Mouse (Mus musculus) neural tube, embryonic 11.5 days (tissue): Measurements from ENCODE around the gene Sco1. TPM values are rescaled to one million over a fixed set of nuclear protein-coding genes. Genes with fewer than 3 reads are reported as not detected.

Source experiments
- ATAC-seq: fragments of 200-750 bp; cut with Nextera tagmentation; 2 replicates; pipeline ENCODE4 v1.8.0; 2017; ENCODE audit warnings: moderate number of reproducible peaks, mild to moderate bottlenecking, moderate TSS enrichment, moderate library complexity; ENCODE audit not compliant: insufficient read depth, low FRiP score, low TSS enrichment
- DNase-seq: peaks from one replicate; pipeline ENCODE4 v3.0.0-alpha.2; 2015; ENCODE audit warnings: low spot score
- H3K27ac ChIP-seq: fragments of 300-500 bp; sonication (generic); 2 replicates; pipeline ENCODE4 v1.5.1; 2014; ENCODE audit warnings: low read depth, mild to moderate bottlenecking, low read length
- H3K27me3 ChIP-seq: fragments of 300-500 bp; sonication (generic); 2 replicates; pipeline ENCODE4 v1.6.1; 2014; ENCODE audit warnings: mild to moderate bottlenecking, low read length, mixed read lengths; ENCODE audit not compliant: control insufficient read depth, insufficient read depth
- H3K36me3 ChIP-seq: fragments of 300-500 bp; sonication (generic); 2 replicates; pipeline ENCODE4 v1.6.1; 2014; ENCODE audit warnings: mild to moderate bottlenecking, low read length, moderate library complexity, mixed read lengths; ENCODE audit not compliant: control insufficient read depth, insufficient read depth
- H3K4me1 ChIP-seq: fragments of 300-500 bp; sonication (generic); 2 replicates; pipeline ENCODE4 v1.6.1; 2014; ENCODE audit warnings: low read length, mixed read lengths; ENCODE audit not compliant: control insufficient read depth, insufficient read depth
- H3K4me2 ChIP-seq: fragments of 300-500 bp; sonication (generic); 2 replicates; pipeline ENCODE4 v1.6.1; 2014; ENCODE audit warnings: low read depth, mild to moderate bottlenecking, moderate library complexity
- H3K4me3 ChIP-seq: fragments of 300-500 bp; sonication (generic); 2 replicates; pipeline ENCODE4 v1.5.1; 2014; ENCODE audit warnings: low read depth, low read length
- H3K9ac ChIP-seq: fragments of 300-500 bp; sonication (generic); 2 replicates; pipeline ENCODE4 v1.6.1; 2014; ENCODE audit warnings: mild to moderate bottlenecking, low read length
- H3K9me3 ChIP-seq: fragments of 300-500 bp; sonication (generic); 2 replicates; pipeline ENCODE4 v1.6.1; 2016; ENCODE audit warnings: low read length; ENCODE audit not compliant: control insufficient read depth
- WGBS: fragments of 180-500 bp; shearing (Covaris S2); extraction: QIAGEN DNeasy Blood & Tissue Kit; methylation state at CpG from one replicate; pipeline ENCODE4 v1.1.7; 2014; 5-methylcytosine and 5-hydroxymethylcytosine counted together
- polyA plus RNA-seq: library from polyadenylated mRNA; unstranded; fragments of >200 nt; fragmentation: Nextera tagmentation; extraction: Ambion mirVana; gene quantifications from 2 replicates; pipeline ENCODE4 v1.2.1, GENCODE M21; 2014

The Sco1 gene
- polyA plus RNA-seq, 1 experiment from 2014 or later, result 18.6 TPM

DNA sequence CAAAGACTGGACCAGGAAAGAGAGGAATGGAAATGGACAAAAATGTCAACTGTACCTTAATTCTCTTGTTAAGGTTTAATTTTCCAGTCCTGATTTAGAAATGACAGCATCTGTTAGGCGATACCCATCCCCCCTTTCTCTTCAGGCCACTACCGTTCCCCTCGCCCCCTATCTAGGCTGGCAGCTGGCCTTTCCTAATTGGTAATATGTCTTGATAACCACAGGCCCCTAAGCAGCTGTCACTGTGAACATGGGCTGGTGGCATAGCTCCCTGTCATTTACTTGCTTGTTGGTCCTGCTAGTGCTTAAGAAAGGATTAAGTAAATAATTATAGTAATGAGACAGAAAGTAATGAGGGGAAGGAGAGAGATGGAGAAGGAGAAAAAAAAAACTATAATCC, 25.0 kb downstream of the Sco1 start:
- WGBS, result 66% methylated on average over 3 of the region's 3 CpGs
- Histone ChIP-seq H3K27me3 (no peaks in the 10 kb centered on the region), H3K27ac (no peak overlapping the region), H3K4me3 (no peak overlapping the region), H3K4me1 (no peaks in the 10 kb centered on the region), H3K36me3 (no peaks in the 10 kb centered on the region), H3K4me2 (no peak overlapping the region), H3K9ac (no peak overlapping the region), H3K9me3 (no peaks in the 10 kb centered on the region)
- no peak for ATAC-seq
- no peak for DNase-seq

DNA sequence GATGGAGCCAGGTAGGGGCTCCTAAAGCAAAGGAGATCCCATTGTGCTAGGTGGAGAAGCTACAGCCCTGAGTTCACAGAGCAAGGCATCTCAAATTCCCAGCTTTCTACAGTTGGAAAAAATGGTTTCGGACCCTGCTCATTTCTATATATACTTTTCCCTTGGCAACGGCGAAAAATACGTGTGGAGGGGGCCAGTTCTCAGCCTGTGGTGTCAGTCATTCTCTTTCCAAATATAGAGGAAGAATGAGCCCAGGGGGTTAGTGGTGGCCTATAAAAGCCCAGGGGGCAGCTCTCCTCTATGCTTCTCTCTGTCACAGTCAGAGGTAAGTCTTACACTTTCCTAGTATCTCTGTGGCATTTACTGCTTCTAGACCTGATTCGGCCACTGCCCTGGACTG, 25.5 kb downstream of the Sco1 start, which contains the start of gene Myh3:
Myh3 (plus strand) TSS at position 301 of the 400 bp plus-strand sequence.
- no peak within 1 kb of the TSS for H3K9ac ChIP-seq
- H3K9me3 ChIP-seq, result no peaks in the 10 kb centered on the region
- no peaks in the 10 kb centered on the region for H3K27me3 ChIP-seq
- no peak for DNase-seq
- no peaks in the 10 kb centered on the region for H3K36me3 ChIP-seq
- no peak within 1 kb of the TSS for H3K27ac ChIP-seq
- H3K4me2 ChIP-seq, result no peak within 1 kb of the TSS
- ATAC-seq, result no peak
- no peak within 1 kb of the TSS for H3K4me3 ChIP-seq
- 90% methylated on average over 5 of the region's 5 CpGs for WGBS
- H3K4me1 ChIP-seq, result no peaks in the 10 kb centered on the region

DNA sequence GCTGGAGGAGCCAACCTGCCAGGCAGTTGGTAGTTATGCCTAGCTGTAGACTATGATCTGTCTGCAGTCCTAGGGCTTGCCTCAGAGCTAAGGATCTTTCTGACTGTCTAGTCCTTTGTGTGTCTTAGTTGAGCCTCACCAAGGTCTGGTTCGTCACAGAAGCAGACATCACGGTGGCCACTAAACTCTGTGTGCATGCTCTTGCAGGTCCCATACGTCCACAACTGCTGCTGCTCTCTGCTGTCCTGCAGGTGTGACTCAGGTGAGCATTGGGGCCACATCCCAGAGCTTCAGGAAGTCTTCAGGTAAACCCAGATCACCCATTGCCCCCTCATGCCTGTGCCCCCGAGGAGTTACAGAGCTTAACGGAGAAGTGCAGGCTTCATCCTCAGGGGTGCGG, 26.4 kb downstream of the Sco1 start:
- Histone ChIP-seq H3K4me1 (no peaks in the 10 kb centered on the region), H3K27ac (no peak overlapping the region), H3K27me3 (no peaks in the 10 kb centered on the region), H3K9me3 (no peaks in the 10 kb centered on the region), H3K9ac (no peak overlapping the region), H3K4me3 (no peak overlapping the region), H3K4me2 (no peak overlapping the region), H3K36me3 (no peaks in the 10 kb centered on the region)
- no peak for DNase-seq
- 92% methylated on average over 6 of the region's 6 CpGs for WGBS
- no peak for ATAC-seq

DNA sequence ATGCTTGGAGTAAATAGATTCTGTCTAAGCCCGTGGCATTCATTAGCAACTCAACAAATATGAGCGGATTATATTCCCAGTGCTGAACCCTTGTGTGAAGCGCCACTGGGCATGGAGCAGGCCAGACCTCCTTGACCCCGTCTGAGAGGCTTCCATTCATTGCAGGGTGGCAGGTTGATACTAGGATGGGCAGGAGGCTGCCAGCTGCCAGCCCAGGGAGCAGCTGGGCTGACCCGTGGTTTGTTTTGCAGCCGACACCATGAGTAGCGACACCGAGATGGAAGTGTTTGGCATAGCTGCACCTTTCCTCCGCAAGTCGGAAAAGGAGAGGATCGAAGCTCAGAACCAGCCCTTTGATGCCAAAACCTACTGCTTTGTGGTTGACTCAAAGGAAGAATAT, 27.3 kb downstream of the Sco1 start:
- 72% methylated on average over 11 of the region's 11 CpGs for whole genome bisulfite sequencing
- H3K4me1 ChIP-seq, result no peaks in the 10 kb centered on the region
- DNase-seq (no peak), ATAC-seq (no peak)
- H3K9me3 ChIP-seq, result no peaks in the 10 kb centered on the region
- no peaks in the 10 kb centered on the region for H3K36me3 ChIP-seq
- H3K27ac ChIP-seq, result no peak overlapping the region
- H3K27me3 ChIP-seq, result 0 out of 2 replicates have a peak, but pooled peaks cover under 1% of the 10 kb centered on the region
- no peak overlapping the region for H3K4me3 ChIP-seq
- H3K4me2 ChIP-seq, result no peak overlapping the region
- H3K9ac ChIP-seq, result no peak overlapping the region

DNA sequence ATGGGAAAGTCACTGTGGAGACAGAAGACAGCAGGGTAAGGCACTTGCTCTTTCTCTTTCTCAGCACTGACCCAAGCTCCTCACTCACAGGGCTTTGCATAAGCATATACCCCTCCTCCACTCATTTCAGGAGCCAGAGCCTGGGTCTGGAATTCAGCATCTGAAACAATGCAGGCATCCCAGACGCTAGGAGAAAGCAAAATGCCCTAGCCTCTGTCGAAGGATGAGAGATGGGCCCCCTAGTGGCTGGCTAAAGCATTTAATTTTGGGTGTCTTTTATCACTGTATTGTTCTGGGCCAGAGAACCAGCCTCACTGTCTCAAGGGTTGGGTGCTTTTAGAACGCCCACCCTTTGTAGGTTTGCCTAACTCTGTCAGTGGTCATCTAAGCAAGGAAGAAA, 27.7 kb downstream of the Sco1 start:
- Histone ChIP-seq H3K27ac (no peak overlapping the region), H3K4me2 (no peak overlapping the region), H3K4me3 (no peak overlapping the region), H3K27me3 (0 out of 2 replicates have a peak, but pooled peaks cover 2% of the 10 kb centered on the region), H3K9ac (no peak overlapping the region), H3K4me1 (no peaks in the 10 kb centered on the region), H3K36me3 (no peaks in the 10 kb centered on the region), H3K9me3 (no peaks in the 10 kb centered on the region)
- peak; percentile 49 for ATAC-seq
- DNase-seq, result peak; percentile 77
- WGBS, result 4% methylated on average over 3 of the region's 3 CpGs

DNA sequence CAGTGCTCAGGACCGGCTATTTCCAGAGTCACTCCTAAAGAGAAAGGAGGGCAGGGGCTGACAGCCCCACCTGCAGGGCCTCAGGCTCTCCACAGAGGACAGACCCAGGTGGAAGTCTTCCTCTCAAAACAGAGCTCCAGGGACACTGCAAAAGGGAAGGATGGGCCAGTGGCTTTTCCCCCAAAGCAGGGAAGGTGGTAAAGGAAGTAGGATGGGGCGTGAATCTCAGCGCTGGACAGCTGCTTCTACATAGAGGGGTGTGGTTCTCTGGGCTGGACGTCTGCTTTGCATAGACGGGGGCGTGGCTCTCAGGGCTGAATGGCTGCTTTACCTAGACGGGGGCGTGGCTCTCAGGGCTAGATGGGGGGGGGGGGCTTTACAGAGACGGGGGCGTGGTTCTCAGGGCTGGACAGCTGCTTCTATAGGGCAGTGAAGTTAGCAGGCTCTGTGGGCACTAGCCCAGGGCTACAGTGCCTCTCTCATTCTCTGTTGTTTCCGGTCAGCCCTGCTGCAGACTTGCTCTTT, 28.7 kb downstream of the Sco1 start:
- DNase-seq, result peak; percentile 80
- Histone ChIP-seq H3K9ac (no peak overlapping the region), H3K4me1 (no peaks in the 10 kb centered on the region), H3K27me3 (0 out of 2 replicates have a peak, but pooled peaks cover 2% of the 10 kb centered on the region), H3K4me2 (no peak overlapping the region), H3K4me3 (no peak overlapping the region), H3K27ac (no peak overlapping the region), H3K36me3 (no peaks in the 10 kb centered on the region), H3K9me3 (no peaks in the 10 kb centered on the region)
- peak; percentile 85 for ATAC-seq
- 3% methylated on average over 10 of the region's 11 CpGs for WGBS

DNA sequence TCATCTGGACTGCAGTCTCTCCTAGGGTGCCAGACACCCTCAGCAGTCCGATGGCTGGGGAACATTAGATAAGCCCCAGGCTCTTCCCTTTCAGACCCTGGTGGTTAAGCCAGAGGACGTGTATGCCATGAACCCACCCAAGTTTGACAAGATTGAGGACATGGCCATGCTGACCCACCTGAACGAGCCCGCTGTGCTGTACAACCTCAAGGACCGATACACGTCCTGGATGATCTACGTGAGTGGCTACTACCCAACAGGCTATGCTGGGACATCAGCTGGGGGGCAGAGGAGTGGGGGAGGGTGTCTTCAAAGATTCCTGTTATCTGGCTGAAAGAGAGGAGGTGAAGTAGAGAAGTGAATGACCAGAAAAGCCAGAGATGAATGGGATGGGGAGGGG, 29.7 kb downstream of the Sco1 start:
- ATAC-seq (no peak), DNase-seq (no peak)
- 0 out of 2 replicates have a peak, but pooled peaks cover 2% of the 10 kb centered on the region for H3K27me3 ChIP-seq
- H3K4me2 ChIP-seq, result no peak overlapping the region
- H3K9me3 ChIP-seq, result no peaks in the 10 kb centered on the region
- no peak overlapping the region for H3K9ac ChIP-seq
- H3K4me3 ChIP-seq, result no peak overlapping the region
- H3K4me1 ChIP-seq, result no peaks in the 10 kb centered on the region
- no peaks in the 10 kb centered on the region for H3K36me3 ChIP-seq
- 89% methylated on average over 7 of the region's 7 CpGs for WGBS
- H3K27ac ChIP-seq, result no peak overlapping the region

DNA sequence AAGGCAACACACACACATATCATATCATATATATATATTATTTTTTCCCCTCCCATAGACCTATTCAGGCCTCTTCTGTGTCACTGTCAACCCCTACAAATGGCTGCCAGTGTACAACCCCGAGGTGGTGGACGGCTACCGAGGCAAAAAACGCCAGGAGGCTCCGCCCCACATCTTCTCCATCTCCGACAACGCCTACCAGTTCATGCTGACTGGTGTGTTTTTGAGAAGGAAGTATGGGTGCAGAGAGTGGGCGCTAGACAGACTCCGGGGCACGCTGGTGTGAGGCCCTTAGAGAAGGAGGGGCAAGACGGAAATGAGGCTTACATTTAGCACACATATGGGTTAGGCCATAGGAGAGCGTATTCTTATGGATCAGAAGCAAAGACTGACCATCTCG, 30.3 kb downstream of the Sco1 start:
- DNase-seq (no peak), ATAC-seq (no peak)
- Histone ChIP-seq H3K9me3 (no peaks in the 10 kb centered on the region), H3K4me3 (no peak overlapping the region), H3K36me3 (no peaks in the 10 kb centered on the region), H3K27me3 (0 out of 2 replicates have a peak, but pooled peaks cover 2% of the 10 kb centered on the region), H3K4me2 (no peak overlapping the region), H3K4me1 (no peaks in the 10 kb centered on the region), H3K9ac (no peak overlapping the region), H3K27ac (no peak overlapping the region)
- 81% methylated on average over 13 of the region's 13 CpGs for WGBS

DNA sequence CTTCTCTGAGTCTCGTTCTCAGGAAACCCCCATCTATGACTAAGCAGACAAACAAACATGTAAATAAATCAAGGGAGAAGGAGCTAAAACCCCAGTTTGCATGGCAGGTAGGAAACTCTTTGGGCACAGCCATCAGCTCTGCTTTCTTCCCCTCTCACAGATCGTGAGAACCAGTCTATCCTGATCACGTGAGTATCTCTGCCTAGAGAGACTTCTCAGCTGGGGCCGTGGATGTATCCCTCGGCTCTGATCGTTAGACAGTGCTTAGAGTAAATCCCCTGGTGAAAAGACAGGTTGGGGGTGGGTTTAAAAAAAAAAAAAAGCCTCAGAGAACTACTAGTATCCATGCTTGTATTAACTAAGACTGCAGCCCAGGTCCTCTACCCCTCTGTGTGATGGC, 30.8 kb downstream of the Sco1 start:
- H3K4me2 ChIP-seq, result no peak overlapping the region
- ATAC-seq, result no peak
- DNase-seq, result no peak
- H3K9me3 ChIP-seq, result no peaks in the 10 kb centered on the region
- H3K27ac ChIP-seq, result no peak overlapping the region
- no peaks in the 10 kb centered on the region for H3K4me1 ChIP-seq
- WGBS, result 84% methylated on average over 6 of the region's 6 CpGs
- no peak overlapping the region for H3K4me3 ChIP-seq
- 0 out of 2 replicates have a peak, but pooled peaks cover 2% of the 10 kb centered on the region for H3K27me3 ChIP-seq
- no peak overlapping the region for H3K9ac ChIP-seq
- H3K36me3 ChIP-seq, result no peaks in the 10 kb centered on the region
